Mouse (Mus musculus) gastrocnemius, adult 8-10 months (tissue): ENCODE measurements around the gene Nek7. TPM values are rescaled to one million over a fixed set of nuclear protein-coding genes. Genes with fewer than 3 reads are reported as not detected.

Experiments used
- DNase-seq, 2 experiments: peaks; one replicate each; pipeline ENCODE4 v3.0.0; 2022; ENCODE audit warnings: low spot score in 2 of 2
- total RNA-seq, 4 experiments: library from RNA; stranded (reverse); gene quantifications; 2 replicates each; pipeline ENCODE4 v1.2.4; 2022

Nek7 gene
- total RNA-seq, 4 experiments from 2014 or later, result 119 to 137 (median 125) TPM

GRCm38 (mm10) chr1:138609176-138609575 lies 10.8 kb downstream of the Nek7 start:
- no peak for DNase-seq

GRCm38 (mm10) chr1:138608336-138608735 lies 11.6 kb downstream of the Nek7 start:
- DNase-seq, result no peak

- no peak for DNase-seq
Observed at GRCm38 (mm10) chr1:138607862-138608261, 12.1 kb downstream of the Nek7 start.

GRCm38 (mm10) chr1:138606771-138607170 lies 13.2 kb downstream of the Nek7 start:
- no peak for DNase-seq

GRCm38 (mm10) chr1:138604736-138605135 lies 15.2 kb downstream of the Nek7 start:
- DNase-seq, result no peak

- DNase-seq, result no peak
Observed at GRCm38 (mm10) chr1:138603974-138604373, 16.0 kb downstream of the Nek7 start.

- no peak for DNase-seq
Observed at GRCm38 (mm10) chr1:138598087-138598486, 21.9 kb downstream of the Nek7 start.

GRCm38 (mm10) chr1:138596127-138596706 lies 23.7 kb downstream of the Nek7 start:
- DNase-seq, result no peak

- no peak for DNase-seq
Observed at GRCm38 (mm10) chr1:138594910-138595309, 25.0 kb downstream of the Nek7 start.

GRCm38 (mm10) chr1:138593922-138594321 lies 26.0 kb downstream of the Nek7 start:
- no peak for DNase-seq

- no peak for DNase-seq
Observed at GRCm38 (mm10) chr1:138592466-138592865, 27.5 kb downstream of the Nek7 start.

- DNase-seq, result no peak
Observed at GRCm38 (mm10) chr1:138590451-138591022, 29.4 kb downstream of the Nek7 start.

GRCm38 (mm10) chr1:138589126-138589525 lies 30.8 kb downstream of the Nek7 start:
- no peak for DNase-seq

- no peak for DNase-seq
Observed at GRCm38 (mm10) chr1:138587812-138588211, 32.1 kb downstream of the Nek7 start.

GRCm38 (mm10) chr1:138586891-138587290 lies 33.0 kb downstream of the Nek7 start:
- DNase-seq, result no peak

- DNase-seq, result no peak
Observed at GRCm38 (mm10) chr1:138584423-138585013, 35.4 kb downstream of the Nek7 start.

GRCm38 (mm10) chr1:138582225-138582624 lies 37.7 kb downstream of the Nek7 start:
- no peak for DNase-seq

- no peak for DNase-seq
Observed at GRCm38 (mm10) chr1:138579822-138580492, 40.0 kb downstream of the Nek7 start.

GRCm38 (mm10) chr1:138579207-138579606 lies 40.7 kb downstream of the Nek7 start:
- DNase-seq, result no peak

- peak; percentile 57 to 82 for DNase-seq
Observed at GRCm38 (mm10) chr1:138576803-138577202, 43.1 kb downstream of the Nek7 start.

- DNase-seq, result no peak
Observed at GRCm38 (mm10) chr1:138576066-138576697, 43.8 kb downstream of the Nek7 start.

- no peak for DNase-seq
Observed at GRCm38 (mm10) chr1:138575629-138576028, 44.3 kb downstream of the Nek7 start.
